Mouse (Mus musculus) brain, embryonic 14.5 days (tissue): ENCODE measurements around the gene Sox13.

ENCODE experiments used
- CTCF ChIP-seq: fragments of 200-500 bp; IDR thresholded peaks from 2 replicates; pipeline ENCODE4 v1.5.1; 2012; ENCODE audit warnings: inconsistent platforms, mild to moderate bottlenecking, moderate library complexity, borderline replicate concordance; ENCODE audit not compliant: insufficient read depth, insufficient read length; ENCODE audit errors: extremely low read depth
- POLR2A ChIP-seq: fragments of 200-500 bp; IDR thresholded peaks from 2 replicates; pipeline ENCODE4 v1.6.1; 2012; ENCODE audit warnings: mild to moderate bottlenecking, inconsistent platforms, borderline replicate concordance; ENCODE audit not compliant: poor library complexity, insufficient read depth, insufficient read length, severe bottlenecking; ENCODE audit errors: extremely low read depth

DNA sequence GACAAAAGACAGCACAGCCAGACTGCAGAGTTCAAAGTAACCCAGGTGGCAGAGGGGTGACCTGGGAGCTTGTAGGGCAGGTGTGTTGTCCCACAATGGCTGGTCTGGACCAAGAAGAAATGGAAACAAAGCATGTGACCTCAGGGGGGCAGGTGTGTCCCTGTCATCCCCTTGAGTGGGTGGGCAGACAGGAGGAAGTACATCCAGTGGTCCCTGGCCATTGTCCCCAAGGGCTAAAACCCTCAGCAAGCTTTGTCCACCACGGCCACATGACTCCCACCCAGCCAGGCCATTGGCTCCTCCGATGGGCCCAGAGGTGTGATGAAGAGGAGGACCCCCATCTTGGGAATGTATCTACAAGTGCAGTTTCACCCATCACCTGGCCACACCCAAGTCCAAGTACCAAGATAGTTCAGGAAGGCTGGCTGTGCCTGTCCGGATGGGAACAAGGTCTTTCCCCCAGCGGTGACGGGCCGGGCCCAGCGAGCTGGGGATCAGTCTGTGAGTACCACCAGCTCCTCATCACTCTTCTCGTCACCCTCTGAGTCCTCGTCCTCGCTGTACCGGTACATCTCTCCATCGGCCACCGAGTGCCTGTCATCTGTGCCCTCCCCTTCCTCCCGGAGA, 40.9 kb downstream of the Sox13 start:
- no peak for TF ChIP-seq CTCF
- TF ChIP-seq POLR2A = no peak
